Mouse (Mus musculus) thymus, postnatal 0 days (tissue): ENCODE measurements at regions not wholly inside any gene's neighbourhood (a gene's known extent, or its start where the extent isn't known, plus 50 kb on each side); places are given as distances from the start of the nearest gene placed in this dataset.

ENCODE experiments used
- DNase-seq: peaks from one replicate; pipeline ENCODE4 v3.0.0-alpha.2; 2015; ENCODE audit warnings: low spot score

- no peak for DNase-seq
Measured at GRCm38 (mm10) chr11:64138934-64139333, 59.7 kb upstream of the Cox10 start.

GRCm38 (mm10) chr11:64135766-64136165 is 56.5 kb upstream of the Cox10 start:
- no peak for DNase-seq

- DNase-seq, result no peak
Measured at GRCm38 (mm10) chr11:64135308-64135591, 56.0 kb upstream of the Cox10 start.

- DNase-seq, result no peak
Measured at GRCm38 (mm10) chr11:64134571-64135307, 55.5 kb upstream of the Cox10 start.
